Mouse (Mus musculus): ENCODE measurements around the gene Epop. TPM values are rescaled to one million over a fixed set of nuclear protein-coding genes. Genes with fewer than 3 reads are reported as not detected.
"Not testable (repeated sequence)": the region's sequence is repeated elsewhere in the genome, so short reads cannot be mapped to it uniquely, and the experiment has no call there.

Epop gene
- total and polyA plus RNA-seq, 2 experiments from 2014 or later: 0.15 to 6.0 TPM

DNA sequence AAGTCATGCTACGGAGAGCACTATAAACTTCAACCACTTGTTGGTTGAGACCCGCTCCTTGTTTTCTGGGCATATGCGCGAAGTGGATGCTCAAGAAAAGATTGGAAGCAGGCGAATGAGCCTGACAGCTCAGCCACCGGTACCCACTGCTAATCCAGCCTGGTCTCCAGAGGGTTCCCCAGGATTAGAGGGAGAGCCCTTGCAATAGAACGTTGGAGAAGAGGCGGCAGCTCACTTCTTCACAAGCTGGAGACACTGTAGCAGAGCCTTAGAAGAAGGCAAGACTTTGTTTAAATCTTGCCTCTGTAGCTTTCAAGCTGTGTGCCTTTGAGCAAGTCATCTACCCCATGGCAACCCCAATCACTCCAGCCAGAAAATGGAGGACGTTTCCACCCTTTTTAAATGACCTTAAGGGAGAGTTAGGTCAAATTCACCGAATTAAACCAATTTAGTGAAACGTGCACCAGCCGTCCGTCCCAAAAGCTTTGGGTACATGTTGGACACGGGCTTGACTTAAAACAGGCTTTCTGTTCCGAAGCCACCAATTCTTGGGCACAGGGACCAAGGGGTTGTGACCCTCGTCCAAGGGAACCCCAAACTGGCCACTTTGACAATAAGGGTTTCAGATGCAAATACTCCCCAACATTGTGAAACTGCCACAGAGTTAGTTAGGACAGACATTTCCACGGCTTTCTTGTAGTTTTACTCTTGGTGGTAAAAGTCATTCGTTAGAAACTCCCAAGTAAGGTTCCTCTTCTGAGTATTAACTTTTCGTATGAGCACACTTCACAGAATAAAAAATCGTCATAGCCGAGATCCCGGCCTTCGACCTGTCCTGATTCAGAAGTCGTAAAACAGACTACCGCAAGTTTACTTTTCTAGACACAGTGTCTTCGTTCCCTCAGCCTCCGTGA is 31.5 kb upstream of the Epop start:
- peak overlapping the region; percentile 84 for H3K27ac ChIP-seq (ENCODE audit: low read depth)
- H3K4me3 ChIP-seq (ENCODE audit: low read depth, low read length): peak overlapping the region; percentile 64
- peak overlapping the region; percentile 84 for H3K4me2 ChIP-seq (ENCODE audit: low read depth, low read length)
- no peaks in the 10 kb centered on the region for H3K9me3 ChIP-seq (replicated peaks; ENCODE audit: control insufficient read depth, low read length)
- WGBS: 10% methylated on average over 27 of the region's 27 CpGs
- no peaks in the 10 kb centered on the region for H3K27me3 ChIP-seq (ENCODE audit: control insufficient read depth, insufficient read depth, low read length)
- H3K9ac ChIP-seq (replicated peaks; ENCODE audit: low read depth, low read length): peak overlapping the region; percentile 72; the same call in 1 of the 2 replicates
- ATAC-seq (ENCODE audit: insufficient read depth, low read depth) (no peak), DNase-seq (ENCODE audit: low spot score) (no peak)
- TF ChIP-seq EP300 (IDR thresholded peaks at IDR 0.05; ENCODE audit: low read depth) (no peak), CTCF (IDR thresholded peaks at IDR 0.05; ENCODE audit: low read depth) (no peak)
- peaks cover under 1% of the 10 kb centered on the region; the same call in 1 of the 2 replicates for H3K36me3 ChIP-seq (replicated peaks; ENCODE audit: control insufficient read depth, insufficient read depth, low read length)
- H3K4me1 ChIP-seq (ENCODE audit: control insufficient read depth, insufficient read depth): peaks cover 23% of the 10 kb centered on the region

DNA sequence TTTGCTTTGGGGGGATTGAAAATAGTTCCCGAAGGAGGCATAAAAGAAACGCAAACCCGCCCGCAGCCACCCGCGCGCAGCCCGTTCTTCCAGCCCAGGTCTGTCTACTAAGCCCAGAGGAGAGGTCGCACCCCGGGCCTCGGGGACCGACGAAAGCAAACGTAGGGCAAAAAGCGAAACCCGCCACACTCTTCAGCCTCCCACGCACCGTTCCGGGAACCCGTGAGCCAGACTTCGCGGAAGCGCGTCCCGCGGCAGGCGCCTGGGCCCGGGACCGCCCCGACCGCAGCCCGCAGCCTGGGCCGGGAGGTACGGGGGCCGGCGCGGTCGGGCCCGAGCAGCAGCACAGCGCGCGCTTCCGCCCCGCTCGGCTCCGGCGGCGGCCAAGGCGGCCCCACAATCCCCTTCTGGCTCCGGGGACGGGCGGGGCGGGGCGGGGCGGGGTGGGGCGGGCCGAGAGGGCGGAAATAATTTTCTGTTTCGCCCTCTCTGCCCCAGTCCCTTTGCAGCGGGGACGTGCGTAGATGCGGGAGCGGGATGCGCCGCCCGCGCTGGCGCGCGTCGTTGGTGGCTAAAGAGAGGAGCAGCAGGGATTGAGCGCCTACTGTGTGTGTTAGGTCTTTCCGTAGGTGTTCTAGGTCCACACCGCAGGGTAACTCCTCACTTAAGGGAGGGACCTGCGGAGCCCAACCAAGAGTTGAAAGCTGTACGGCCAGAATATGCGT is 30.6 kb upstream of the Epop start:
- Histone ChIP-seq H3K9ac (replicated peaks; ENCODE audit: low read depth, low read length) (peak overlapping the region; percentile 72), H3K9me3 (replicated peaks; ENCODE audit: control insufficient read depth, low read length) (no peaks in the 10 kb centered on the region), H3K27me3 (ENCODE audit: control insufficient read depth, insufficient read depth, low read length) (no peaks in the 10 kb centered on the region), H3K4me3 (ENCODE audit: low read depth, low read length) (peak overlapping the region; percentile 64), H3K27ac (ENCODE audit: low read depth) (peak overlapping the region; percentile 84), H3K4me2 (ENCODE audit: low read depth, low read length) (peak overlapping the region; percentile 84), H3K4me1 (ENCODE audit: control insufficient read depth, insufficient read depth) (peaks cover 23% of the 10 kb centered on the region), H3K36me3 (replicated peaks; ENCODE audit: control insufficient read depth, insufficient read depth, low read length) (no peaks in the 10 kb centered on the region)
- ATAC-seq (ENCODE audit: insufficient read depth, low read depth): peak; percentile 85
- TF ChIP-seq EP300 (IDR thresholded peaks at IDR 0.05; ENCODE audit: low read depth) (no peak), CTCF (IDR thresholded peaks at IDR 0.05; ENCODE audit: low read depth) (no peak)
- peak; percentile 80 for DNase-seq (ENCODE audit: low spot score)
- under 1% methylated on average over 64 of the region's 78 CpGs for WGBS

DNA sequence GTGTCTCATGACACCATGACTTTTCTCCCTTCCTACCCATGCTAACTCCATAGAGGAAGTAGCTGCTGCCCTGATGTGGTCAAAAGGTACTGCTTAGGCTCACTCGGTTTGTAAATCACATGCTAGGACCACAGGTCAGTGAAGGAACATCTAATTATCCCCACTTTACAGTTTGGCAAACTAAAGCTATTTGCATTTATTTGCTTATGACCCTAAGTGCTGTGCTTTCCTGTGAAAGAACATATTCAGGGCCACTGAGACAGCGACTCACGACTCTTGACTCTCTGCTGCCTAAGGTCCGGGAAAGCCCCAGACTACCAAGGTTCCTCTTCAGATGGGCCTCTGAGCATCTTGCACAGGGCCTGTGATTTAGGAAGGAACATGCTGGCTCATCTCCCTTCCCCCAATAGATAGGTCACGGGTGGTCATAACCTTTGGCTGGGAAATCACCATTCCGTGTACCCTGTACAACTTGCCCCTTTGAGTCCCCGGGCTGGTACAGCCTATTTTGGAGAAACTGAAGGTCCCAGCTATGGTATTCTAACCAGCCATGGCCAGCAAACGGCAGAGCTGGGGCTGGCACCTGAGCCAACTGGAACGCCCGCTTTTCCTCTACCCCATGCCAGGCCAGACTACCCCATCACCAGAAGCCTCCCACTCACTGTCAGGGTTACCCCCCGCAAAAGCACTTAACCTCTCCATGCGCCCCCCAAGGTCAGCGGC is 29.9 kb upstream of the Epop start:
- WGBS: 9% methylated on average over 13 of the region's 13 CpGs
- Histone ChIP-seq H3K9me3 (replicated peaks; ENCODE audit: control insufficient read depth, low read length) (no peaks in the 10 kb centered on the region), H3K27ac (ENCODE audit: low read depth) (peak overlapping the region; percentile 84), H3K4me1 (ENCODE audit: control insufficient read depth, insufficient read depth) (peaks cover 23% of the 10 kb centered on the region), H3K4me2 (ENCODE audit: low read depth, low read length) (peak overlapping the region; percentile 84), H3K4me3 (ENCODE audit: low read depth, low read length) (peak overlapping the region; percentile 64), H3K9ac (replicated peaks; ENCODE audit: low read depth, low read length) (peak overlapping the region; percentile 72), H3K36me3 (replicated peaks; ENCODE audit: control insufficient read depth, insufficient read depth, low read length) (no peaks in the 10 kb centered on the region), H3K27me3 (ENCODE audit: control insufficient read depth, insufficient read depth, low read length) (no peaks in the 10 kb centered on the region)
- peak; percentile 25 for DNase-seq (ENCODE audit: low spot score)
- no peak for TF ChIP-seq EP300 (IDR thresholded peaks at IDR 0.05; ENCODE audit: low read depth)
- TF ChIP-seq CTCF (IDR thresholded peaks at IDR 0.05; ENCODE audit: low read depth): no peak
- no peak for ATAC-seq (ENCODE audit: insufficient read depth, low read depth)

DNA sequence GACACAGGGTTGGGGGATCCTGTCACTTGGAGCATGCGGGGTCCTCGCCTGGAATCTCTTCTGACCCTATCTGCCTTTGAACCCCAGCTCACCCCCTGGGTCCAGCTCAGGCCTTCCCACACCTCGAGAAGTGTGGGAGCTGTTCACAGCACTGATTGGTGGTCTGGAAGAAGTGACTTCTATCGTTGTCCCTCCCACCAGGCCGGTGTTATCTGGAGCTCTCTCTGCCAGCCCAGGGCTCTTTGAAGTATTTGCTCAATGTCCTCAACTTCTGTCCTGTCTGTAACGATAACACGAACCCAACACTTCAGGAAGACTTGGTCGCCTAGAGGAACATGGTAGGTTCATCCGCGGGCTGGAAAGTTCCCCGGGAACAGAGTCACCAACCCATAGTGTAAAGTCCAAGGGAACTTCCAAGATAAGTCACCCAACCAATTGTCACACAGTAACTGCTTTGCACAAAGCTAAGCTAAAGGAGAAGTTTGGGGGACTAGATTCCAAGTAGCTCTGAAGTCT is 29.3 kb upstream of the Epop start:
- Histone ChIP-seq H3K36me3 (replicated peaks; ENCODE audit: control insufficient read depth, insufficient read depth, low read length) (no peaks in the 10 kb centered on the region), H3K4me1 (ENCODE audit: control insufficient read depth, insufficient read depth) (peaks cover 23% of the 10 kb centered on the region), H3K4me3 (ENCODE audit: low read depth, low read length) (peak overlapping the region; percentile 64; the same call in 1 of the 2 replicates), H3K9me3 (replicated peaks; ENCODE audit: control insufficient read depth, low read length) (no peaks in the 10 kb centered on the region), H3K9ac (replicated peaks; ENCODE audit: low read depth, low read length) (no peak overlapping the region), H3K27ac (ENCODE audit: low read depth) (peak overlapping the region; percentile 84), H3K27me3 (ENCODE audit: control insufficient read depth, insufficient read depth, low read length) (no peaks in the 10 kb centered on the region), H3K4me2 (ENCODE audit: low read depth, low read length) (peak overlapping the region; percentile 84)
- DNase-seq (ENCODE audit: low spot score): no peak
- no peak for ATAC-seq (ENCODE audit: insufficient read depth, low read depth)
- TF ChIP-seq CTCF (IDR thresholded peaks at IDR 0.05; ENCODE audit: low read depth) (no peak), EP300 (IDR thresholded peaks at IDR 0.05; ENCODE audit: low read depth) (no peak)
- 32% methylated on average over 11 of the region's 11 CpGs for WGBS

DNA sequence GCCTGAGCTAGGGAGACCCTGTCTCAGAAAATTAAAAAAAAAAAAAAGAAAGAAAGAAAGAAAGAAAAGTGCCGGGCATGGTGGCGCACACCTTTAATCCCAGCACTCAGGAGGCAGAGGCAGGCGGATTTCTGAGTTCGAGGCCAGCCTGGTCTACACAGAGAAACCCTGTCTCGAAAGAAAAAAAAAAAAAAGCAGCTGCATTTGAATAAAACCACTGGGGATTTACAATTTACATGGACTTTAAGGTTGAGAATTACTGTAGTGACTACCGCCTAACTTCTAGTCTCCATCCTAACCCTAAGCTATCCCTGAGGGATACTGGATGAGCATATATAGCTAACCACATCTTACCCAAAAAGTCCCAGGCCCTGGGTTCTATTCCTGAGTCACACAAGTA is 28.5 kb upstream of the Epop start:
- H3K4me1 ChIP-seq (ENCODE audit: control insufficient read depth, insufficient read depth): peaks cover 23% of the 10 kb centered on the region
- DNase-seq (ENCODE audit: low spot score); H3K36me3 ChIP-seq (replicated peaks; ENCODE audit: control insufficient read depth, insufficient read depth, low read length); H3K4me3 ChIP-seq (ENCODE audit: low read depth, low read length); H3K9ac ChIP-seq (replicated peaks; ENCODE audit: low read depth, low read length); H3K27ac ChIP-seq (ENCODE audit: low read depth); H3K4me2 ChIP-seq (ENCODE audit: low read depth, low read length); H3K27me3 ChIP-seq (ENCODE audit: control insufficient read depth, insufficient read depth, low read length); ATAC-seq (ENCODE audit: insufficient read depth, low read depth); H3K9me3 ChIP-seq (replicated peaks; ENCODE audit: control insufficient read depth, low read length): not testable (repeated sequence)
- WGBS: 80% methylated on average over 6 of the region's 6 CpGs

Measured in heart, postnatal 0 days (tissue).